Mouse (Mus musculus) CH12F3 (cell line): ENCODE data around the gene 5430419D17Rik.

Experiments used
- in situ Hi-C: fragments of 300-500 bp; cut with MboI; formaldehyde crosslinking; loops from 2 replicates; pipeline ENCODE4 v1.14.3; 2020; ENCODE audit warnings: low sequenced_read_pairs

5430419D17Rik gene

DNA sequence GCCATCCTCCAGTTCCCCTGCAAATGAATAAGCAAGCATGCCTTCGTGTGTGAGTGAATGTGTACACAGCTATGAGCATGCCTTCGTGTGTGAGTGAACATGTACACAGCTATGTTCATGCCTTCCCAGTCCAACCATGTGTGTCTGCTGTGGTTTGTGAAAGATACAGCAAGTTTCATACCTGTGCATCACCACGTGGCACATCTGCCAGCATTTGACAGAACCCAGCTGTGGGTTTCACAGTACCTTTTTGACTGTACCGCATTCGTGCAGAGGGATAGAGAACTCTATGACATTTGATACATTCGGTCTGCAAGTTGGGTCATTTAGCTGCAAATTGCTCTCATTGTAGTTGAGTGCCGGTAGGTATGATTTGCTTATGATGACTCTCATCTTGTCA is 140.3 kb downstream of the 5430419D17Rik start:
- in situ Hi-C loops: no loop called here

DNA sequence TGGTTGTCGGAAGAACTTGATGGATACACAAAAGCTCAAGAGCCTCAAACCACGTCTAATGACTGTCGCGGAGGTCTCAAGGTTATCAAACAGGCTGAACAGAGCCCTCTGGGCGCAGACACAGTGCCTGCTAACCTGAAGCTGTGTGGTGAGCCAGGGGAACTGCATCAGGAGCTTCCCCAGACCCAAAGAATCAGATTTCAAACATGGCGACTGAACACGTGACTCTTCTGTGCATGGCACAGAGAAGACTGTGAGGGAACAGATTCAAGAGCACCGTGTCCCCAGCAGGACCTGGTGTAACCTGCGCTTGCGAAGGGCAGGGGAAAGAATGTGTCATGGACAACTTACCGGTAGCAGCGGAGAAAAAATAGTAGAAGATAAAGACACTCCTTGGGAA is 143.4 kb downstream of the 5430419D17Rik start:
- in situ Hi-C loops: no loop called here

DNA sequence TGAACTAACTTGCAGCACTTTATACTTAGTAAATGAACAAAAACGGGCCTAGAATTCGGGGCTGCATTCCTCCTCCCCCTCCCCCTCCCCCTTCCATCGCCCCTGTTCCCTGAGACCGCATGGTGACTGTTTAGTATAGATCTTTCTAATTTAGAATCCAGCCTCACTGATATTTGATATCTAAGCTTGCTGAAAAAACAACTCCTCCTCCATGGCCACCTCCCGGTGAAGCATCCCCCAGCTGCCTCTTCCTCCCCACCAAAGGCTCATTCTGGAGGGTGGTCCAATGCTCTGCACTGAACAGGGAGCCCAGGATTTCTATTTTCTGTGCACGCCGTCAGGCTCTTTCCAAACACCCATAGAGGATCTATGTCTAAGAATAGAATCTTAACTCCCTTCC is 144.1 kb downstream of the 5430419D17Rik start:
- in situ Hi-C loops: no loop called here

DNA sequence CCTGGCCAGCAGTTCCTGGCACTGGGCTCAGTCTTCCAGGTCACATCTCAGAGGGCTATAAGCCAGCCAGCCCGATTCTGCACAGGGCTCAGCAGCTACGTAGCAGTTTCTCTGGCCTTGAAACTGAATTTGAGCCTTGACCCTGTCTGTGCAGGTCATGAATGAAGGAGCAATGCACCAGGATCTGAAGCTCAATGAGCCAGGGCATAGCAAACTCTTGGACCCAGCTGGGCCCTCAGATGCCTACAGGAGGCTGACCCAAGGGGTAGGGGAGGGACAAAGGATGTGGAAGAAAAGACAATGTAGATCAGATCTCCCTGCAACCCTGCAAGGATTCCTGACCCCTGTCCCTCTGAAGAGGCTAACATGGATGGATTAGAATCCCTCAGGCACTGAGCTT is 148.0 kb downstream of the 5430419D17Rik start, which contains the start of gene Cuzd1:
Cuzd1 (minus strand) TSS at position 101 of the 400 bp plus-strand sequence.
- in situ Hi-C loops: no loop called here

DNA sequence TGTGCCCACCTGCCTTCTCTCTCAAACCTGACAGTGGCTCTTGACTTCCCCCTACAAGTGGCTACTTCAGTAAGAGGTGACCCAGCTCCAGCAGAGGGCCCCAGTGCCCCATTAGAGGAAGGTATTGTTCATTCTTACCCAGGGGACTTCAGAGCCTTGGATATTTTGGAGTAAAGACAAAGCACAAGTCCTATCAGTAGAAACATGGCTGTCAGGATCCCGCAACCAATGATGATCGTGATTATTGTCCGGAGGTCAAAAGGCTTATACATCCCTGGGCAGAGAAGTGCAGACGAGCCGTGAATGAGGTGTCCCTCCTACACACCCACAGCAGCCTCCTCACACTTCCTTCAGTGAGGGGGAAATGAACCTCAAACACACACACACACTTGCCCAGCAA is 152.9 kb downstream of the 5430419D17Rik start:
- in situ Hi-C loops: no loop called here

DNA sequence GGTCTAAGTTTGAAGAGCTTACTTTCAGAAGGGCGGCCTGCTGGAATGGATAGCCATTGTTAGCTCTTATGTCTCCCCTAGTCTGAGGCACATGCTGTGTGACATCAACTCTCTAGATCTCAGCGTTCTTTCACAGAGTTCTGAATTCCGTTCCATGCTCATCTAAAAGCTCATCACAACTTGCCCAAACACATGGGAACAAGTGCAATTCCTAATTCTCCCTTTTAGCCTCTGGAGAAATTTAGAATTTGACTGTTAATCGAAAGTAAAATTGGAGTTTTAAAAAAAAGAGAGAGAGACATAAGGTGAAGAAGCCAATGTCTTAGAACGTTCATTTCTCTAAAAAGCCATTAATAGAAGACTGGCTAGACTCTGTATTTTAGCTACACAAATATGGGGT is 155.2 kb downstream of the 5430419D17Rik start, which contains the start of gene Fam24b:
Fam24b (minus strand) TSS at position 101 of the 400 bp plus-strand sequence.
- in situ Hi-C loops: no loop called here

DNA sequence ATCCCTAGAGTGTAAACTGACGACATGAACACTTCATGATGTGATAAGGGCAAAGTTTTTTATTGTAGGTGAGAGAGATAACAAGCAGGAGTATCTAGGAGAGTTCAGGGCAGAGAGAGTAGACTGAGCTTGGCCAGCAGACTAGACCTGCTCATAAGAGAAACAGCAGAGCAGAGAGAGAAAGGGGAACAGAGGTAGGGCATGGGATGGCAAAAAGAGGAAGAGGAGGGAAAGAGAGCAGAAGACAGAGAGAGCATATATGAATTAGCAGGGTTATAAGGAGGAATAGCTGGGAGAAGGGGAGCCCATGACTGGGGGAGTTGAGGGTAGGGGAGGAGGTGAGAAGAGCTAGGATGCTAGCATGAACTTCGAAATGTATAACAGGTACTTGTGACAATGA is 157.5 kb downstream of the 5430419D17Rik start:
- in situ Hi-C loops: no loop called here

DNA sequence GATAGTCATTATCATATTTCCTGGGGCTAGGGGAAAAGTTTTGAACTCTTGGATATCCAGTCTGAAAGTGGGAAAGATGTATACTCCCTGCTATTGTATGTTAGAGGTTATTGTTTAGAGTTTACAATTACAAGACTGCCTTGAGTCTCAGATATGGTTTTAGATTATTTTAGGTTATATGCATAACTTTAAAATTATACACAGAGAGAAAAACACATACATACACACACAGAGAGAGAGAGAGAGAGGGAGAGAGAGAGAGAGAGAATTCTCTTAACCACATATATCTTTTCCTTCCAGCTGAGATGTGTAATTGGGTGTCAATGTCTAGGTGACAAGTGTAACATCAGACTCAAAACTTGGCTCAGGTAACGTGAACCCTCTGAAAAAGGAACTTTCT is 159.4 kb downstream of the 5430419D17Rik start, which contains the start of gene Fam24a:
Fam24a (plus strand) TSS at position 301 of the 400 bp plus-strand sequence.
- in situ Hi-C loops: no loop called here

DNA sequence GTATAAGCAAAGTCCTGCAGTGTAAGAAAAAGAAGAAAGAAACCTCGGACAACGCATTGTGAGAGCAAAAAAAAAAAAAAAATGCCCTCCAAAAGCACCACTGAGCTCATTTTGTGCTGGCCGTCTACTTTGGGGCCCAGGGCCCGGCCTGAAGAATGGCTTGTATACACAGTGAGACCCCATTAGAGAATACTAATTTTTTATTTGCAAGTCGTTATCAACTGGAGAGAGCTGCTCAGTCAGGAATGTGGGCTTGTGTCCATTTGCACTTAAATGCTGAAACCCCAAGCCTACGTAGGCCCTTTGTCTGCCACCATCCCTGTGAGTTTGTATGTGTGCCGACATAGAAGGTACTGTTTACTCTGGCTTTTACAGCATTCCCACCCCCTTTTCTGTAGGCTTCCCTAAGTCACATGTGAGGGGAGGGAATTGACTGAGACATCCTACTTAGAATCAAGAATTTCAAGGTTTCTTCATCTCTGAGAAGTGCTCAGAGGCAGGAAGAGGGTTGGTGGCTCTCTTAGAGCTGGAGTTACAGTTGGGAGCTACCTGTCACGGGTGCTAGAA is 163.4 kb downstream of the 5430419D17Rik start:
- in situ Hi-C loops: no loop called here

DNA sequence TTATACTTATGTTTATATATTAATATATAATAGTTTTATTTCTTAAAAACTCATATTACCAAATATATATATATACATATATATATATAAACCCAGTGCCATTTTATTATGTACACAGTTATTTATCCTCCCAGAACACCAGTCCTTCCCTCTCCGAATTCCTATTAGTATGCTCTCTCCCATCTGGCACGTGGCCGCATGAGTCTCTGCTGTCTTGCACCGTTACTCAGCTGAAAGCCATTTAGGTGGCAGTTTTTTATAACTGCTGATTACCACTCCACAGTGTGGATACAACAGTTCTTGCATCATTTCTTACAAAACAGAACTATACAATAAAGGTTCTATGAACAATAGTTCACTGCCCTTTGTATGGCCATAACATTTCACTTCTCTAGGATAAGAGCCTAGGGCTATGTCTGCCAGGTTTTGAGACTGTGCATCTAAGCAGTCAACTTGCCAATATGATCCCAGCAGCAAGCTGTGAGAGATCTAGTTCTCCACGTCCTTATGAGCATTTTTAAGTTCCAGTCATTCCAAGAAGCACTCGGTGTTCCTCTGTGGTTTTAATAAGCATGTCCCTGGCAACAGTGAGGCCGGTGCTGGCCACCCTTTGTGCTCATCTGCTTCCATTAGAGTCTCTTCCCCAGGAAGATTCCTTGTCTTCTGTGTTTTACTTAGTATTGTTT is 171.8 kb downstream of the 5430419D17Rik start:
- in situ Hi-C loops: no loop called here
